Mouse (Mus musculus) C2C12 (cell line): ENCODE measurements around the gene Mylip. TPM values are rescaled to one million over a fixed set of nuclear protein-coding genes. Genes with fewer than 3 reads are reported as not detected.

Experiments
- H3K27me3 ChIP-seq: one replicate; pipeline ENCODE4 v1.6.1; 2011; ENCODE audit not compliant: control insufficient read depth, insufficient read depth, insufficient read length
- H3K36me3 ChIP-seq: one replicate; pipeline ENCODE4 v1.6.1; 2011; ENCODE audit not compliant: control insufficient read depth, insufficient read depth
- H3K4me3 ChIP-seq: one replicate; pipeline ENCODE4 v1.5.1; 2011; ENCODE audit warnings: mild to moderate bottlenecking, control low read depth; ENCODE audit not compliant: poor library complexity, insufficient read depth, severe bottlenecking
- H3K79me2 ChIP-seq: one replicate; pipeline ENCODE4 v1.6.1; 2011; ENCODE audit not compliant: control insufficient read depth, insufficient read depth
- H3K79me3 ChIP-seq: one replicate; pipeline ENCODE4 v1.6.1; 2011; ENCODE audit warnings: low read depth, control low read depth
- H3ac ChIP-seq: one replicate; pipeline ENCODE3; 2011; ENCODE audit warnings: low read depth; ENCODE audit not compliant: control insufficient read depth, insufficient read length
- CEBPB ChIP-seq: IDR thresholded peaks from one replicate; pipeline ENCODE4 v1.6.1; 2011; ENCODE audit warnings: low read depth, mild to moderate bottlenecking, control low read depth, moderate library complexity
- CTCF ChIP-seq: IDR thresholded peaks from one replicate; pipeline ENCODE4 v1.5.1; 2011; ENCODE audit not compliant: control insufficient read depth, insufficient read depth, insufficient read length
- FOSL1 ChIP-seq: IDR thresholded peaks from one replicate; pipeline ENCODE4 v1.8.0; 2011; ENCODE audit warnings: mild to moderate bottlenecking, low read length; ENCODE audit not compliant: poor library complexity, insufficient read depth, severe bottlenecking
- MAX ChIP-seq: IDR thresholded peaks from one replicate; pipeline ENCODE4 v1.6.1; 2011; ENCODE audit warnings: mild to moderate bottlenecking, control low read depth
- MYOD1 ChIP-seq: IDR thresholded peaks from one replicate; pipeline ENCODE4 v1.6.1; 2011; ENCODE audit warnings: low read depth; ENCODE audit not compliant: control insufficient read depth, insufficient read length
- MYOG ChIP-seq: IDR thresholded peaks from one replicate; pipeline ENCODE4 v1.6.1; 2011; ENCODE audit not compliant: control insufficient read depth, insufficient read length; ENCODE audit errors: extremely low read depth
- USF1 ChIP-seq: IDR thresholded peaks from one replicate; pipeline ENCODE4 v1.6.1; 2011; ENCODE audit warnings: low read depth, mild to moderate bottlenecking, control low read depth, moderate library complexity
- long read RNA-seq, 2 experiments: library from polyadenylated mRNA; unstranded; transcript quantifications; one replicate each; pipeline ENCODE4 v2.0.0; 2019 to 2020
- polyA plus RNA-seq: library from polyadenylated mRNA; unstranded; fragments of >200 nt; fragmentation: generic; extraction: Trizol; gene quantifications from one replicate; pipeline ENCODE4 v1.2.1, GENCODE M21; 2012; ENCODE audit warnings: missing spikeins

The Mylip gene
- polyA plus RNA-seq = 4.8 TPM
- long read RNA-seq, experiment 1, partial matches to known transcripts = 5 of 6 reads
- long read RNA-seq, experiment 1, other reads (novel, unspliced or antisense) = 0 of 6 reads
- long read RNA-seq, experiment 2, transcript Mylip-201 (7 exons, 3,065 nt) = major isoform, 8 of 11 reads
- long read RNA-seq, experiment 2, partial matches to known transcripts = 2 of 11 reads
- long read RNA-seq, experiment 2, other reads (novel, unspliced or antisense) = 1 of 11 reads

- H3K79me2 ChIP-seq = peaks cover 46% of the 10 kb centered on the region
- peaks cover 21% of the 10 kb centered on the region for H3K36me3 ChIP-seq
- no peak for TF ChIP-seq CEBPB
- TF ChIP-seq CTCF = peak; percentile 46
- TF ChIP-seq MYOG = no peak
- peak within 1 kb of the TSS; percentile 63 for H3K4me3 ChIP-seq
- no peaks in the 10 kb centered on the region for H3K27me3 ChIP-seq
- peaks cover 20% of the 10 kb centered on the region for H3K79me3 ChIP-seq
- peak within 1 kb of the TSS; percentile 73 for H3ac ChIP-seq
Measured at GRCm38 (mm10) chr13:45389448-45390311, at the start of gene Mylip. TSS of gene Mylip (plus strand) at chr13:45389742.

DNA sequence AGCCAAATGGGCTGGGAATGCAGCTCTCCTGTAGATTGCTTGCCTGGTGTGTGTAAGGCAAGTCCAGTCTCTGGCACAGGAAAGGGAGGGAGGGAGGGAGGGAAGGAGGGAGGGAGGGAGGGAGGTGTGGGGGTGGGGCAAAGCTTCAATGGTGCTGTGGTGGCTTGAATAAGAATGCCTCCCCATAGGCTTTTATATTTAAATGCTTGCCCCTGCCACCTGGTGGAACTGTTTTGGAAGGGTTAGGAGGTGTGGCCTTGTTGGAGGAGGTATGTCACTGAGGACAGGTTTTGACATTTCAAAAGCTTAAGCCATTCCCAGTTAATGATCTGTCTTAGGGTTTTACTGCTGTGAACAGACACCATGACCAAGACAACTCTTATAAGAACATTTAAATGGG lies 47.6 kb upstream of the Mylip start:
- Histone ChIP-seq H3K27me3 (no peaks in the 10 kb centered on the region), H3K79me3 (no peaks in the 10 kb centered on the region), H3K79me2 (no peaks in the 10 kb centered on the region), H3K36me3 (no peaks in the 10 kb centered on the region), H3K4me3 (no peak overlapping the region), H3ac (no peak overlapping the region)
- TF ChIP-seq CEBPB (no peak), MYOG (no peak), MAX (no peak), USF1 (no peak), FOSL1 (no peak), MYOD1 (no peak), CTCF (no peak)

- no peak overlapping the region for H3ac ChIP-seq
- H3K79me3 ChIP-seq = no peaks in the 10 kb centered on the region
- no peaks in the 10 kb centered on the region for H3K27me3 ChIP-seq
- no peaks in the 10 kb centered on the region for H3K79me2 ChIP-seq
- H3K36me3 ChIP-seq = no peaks in the 10 kb centered on the region
- H3K4me3 ChIP-seq = no peak overlapping the region
- TF ChIP-seq CEBPB (no peak), MYOD1 (no peak), MAX (no peak), FOSL1 (no peak), MYOG (no peak), CTCF (no peak), USF1 (no peak)
Measured at GRCm38 (mm10) chr13:45343541-45343940, 46.0 kb upstream of the Mylip start.

DNA sequence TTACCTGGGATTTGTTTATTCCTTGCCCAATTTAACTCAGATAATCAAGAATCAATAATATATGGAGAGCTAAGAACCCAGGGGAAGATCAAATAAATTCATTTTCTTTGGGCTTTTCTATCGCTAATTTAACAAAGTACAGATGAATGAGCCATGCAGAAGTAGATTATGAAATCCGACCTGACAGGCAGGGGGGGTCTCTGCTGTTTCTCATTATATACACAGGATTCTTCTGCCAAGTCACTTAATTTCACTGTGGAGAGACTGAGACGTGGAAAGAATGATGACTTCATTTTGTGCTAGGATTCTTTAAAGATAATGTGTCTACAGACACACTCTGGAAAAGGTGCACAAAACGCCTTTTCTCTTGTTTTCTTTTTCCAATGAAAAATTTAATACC lies 45.6 kb upstream of the Mylip start:
- Histone ChIP-seq H3K79me2 (no peaks in the 10 kb centered on the region), H3ac (no peak overlapping the region), H3K79me3 (no peaks in the 10 kb centered on the region), H3K27me3 (no peaks in the 10 kb centered on the region), H3K4me3 (no peak overlapping the region), H3K36me3 (no peaks in the 10 kb centered on the region)
- no peak for TF ChIP-seq MYOG
- TF ChIP-seq MYOD1 = no peak
- no peak for TF ChIP-seq CTCF
- TF ChIP-seq USF1 = no peak
- TF ChIP-seq MAX = no peak
- no peak for TF ChIP-seq FOSL1
- TF ChIP-seq CEBPB = no peak

DNA sequence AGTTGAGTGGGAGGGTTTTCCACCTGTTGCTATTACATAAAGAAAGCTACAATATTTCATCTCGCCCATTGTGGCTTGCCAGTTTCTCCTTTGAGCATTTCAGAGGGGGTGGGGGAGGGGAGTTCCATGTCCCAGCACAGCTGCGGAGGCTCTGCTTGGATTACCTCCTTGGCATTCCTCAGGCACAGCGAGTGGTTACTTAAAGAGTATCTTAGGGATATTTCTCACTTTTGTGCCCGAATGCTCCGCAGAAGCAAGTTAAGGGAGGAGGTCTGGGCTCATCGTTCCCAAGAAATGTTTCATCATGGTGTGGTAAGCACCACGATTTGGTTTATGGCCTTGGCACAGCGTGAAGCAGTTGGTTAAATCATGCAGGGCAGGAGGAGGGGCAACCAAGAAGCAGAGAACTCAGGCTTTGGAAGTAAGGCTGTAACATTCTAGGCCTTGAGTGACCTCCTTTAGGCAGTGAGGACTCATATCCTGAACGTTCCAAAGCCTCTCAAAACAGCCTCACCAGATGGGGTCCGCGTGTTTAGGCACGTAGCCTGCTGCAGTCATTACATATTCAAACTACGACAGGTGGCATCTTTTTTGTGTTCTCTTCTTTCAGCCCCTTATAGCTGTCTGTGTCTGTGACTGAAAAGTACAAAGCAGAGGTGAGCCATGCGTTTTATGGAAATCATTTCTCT lies 43.9 kb upstream of the Mylip start:
- no peaks in the 10 kb centered on the region for H3K36me3 ChIP-seq
- H3K27me3 ChIP-seq = no peaks in the 10 kb centered on the region
- H3ac ChIP-seq = no peak overlapping the region
- H3K4me3 ChIP-seq = no peak overlapping the region
- no peaks in the 10 kb centered on the region for H3K79me3 ChIP-seq
- TF ChIP-seq MYOG (no peak), MYOD1 (no peak), FOSL1 (no peak)
- no peaks in the 10 kb centered on the region for H3K79me2 ChIP-seq
